Mouse (Mus musculus) MEL (cell line): ENCODE data around the gene Wars2. TPM values are rescaled to one million over a fixed set of nuclear protein-coding genes. Genes with fewer than 3 reads are reported as not detected.

Experiments used
- DNase-seq: peaks from one replicate; pipeline ENCODE4 v3.0.0; 2011; ENCODE audit warnings: low read depth, low spot score
- H3K27ac ChIP-seq: 2 replicates; pipeline ENCODE4 v1.5.1; 2012; ENCODE audit warnings: low read depth, mild to moderate bottlenecking, control low read depth, low read length, moderate library complexity; ENCODE audit not compliant: control insufficient read depth
- H3K27me3 ChIP-seq, 2 experiments: fragments of 150-350 bp in 1 of 2; sonication (generic) in 1 of 2; 2 replicates each; pipeline ENCODE4 v1.6.1; 2012; ENCODE audit warnings: low read length in 2 of 2, mild to moderate bottlenecking in 2 of 2, improper control_type of control experiment in 1 of 2, moderate library complexity in 1 of 2; ENCODE audit not compliant: insufficient read depth in 2 of 2, control insufficient read depth in 1 of 2
- H3K36me3 ChIP-seq, 2 experiments: 2 replicates each; pipeline ENCODE4 v1.6.1; 2012 to 2014; ENCODE audit warnings: low read length in 2 of 2, improper control_type of control experiment in 1 of 2, inconsistent platforms in 1 of 2, mild to moderate bottlenecking in 1 of 2; ENCODE audit not compliant: insufficient read depth in 2 of 2, control insufficient read depth in 1 of 2
- H3K4me1 ChIP-seq, 2 experiments: fragments of 150-350 bp in 1 of 2; sonication (generic) in 1 of 2; 2 replicates each; pipeline ENCODE4 v1.6.1; 2012; ENCODE audit warnings: low read length in 2 of 2, improper control_type of control experiment in 1 of 2, mild to moderate bottlenecking in 1 of 2; ENCODE audit not compliant: insufficient read depth in 2 of 2, control insufficient read depth in 1 of 2
- H3K4me3 ChIP-seq, 2 experiments: fragments of 150-350 bp in 1 of 2; sonication (generic) in 1 of 2; 2 replicates each; pipeline ENCODE4 v1.5.1; 2012; ENCODE audit warnings: low read depth in 2 of 2, low read length in 2 of 2, mild to moderate bottlenecking in 2 of 2, moderate library complexity in 2 of 2, control low read depth in 1 of 2, improper control_type of control experiment in 1 of 2; ENCODE audit not compliant: control insufficient read depth in 1 of 2, insufficient read depth in 1 of 2
- H3K79me2 ChIP-seq: 2 replicates; pipeline ENCODE4 v1.6.1; 2012; ENCODE audit warnings: mild to moderate bottlenecking, low read length, moderate library complexity; ENCODE audit not compliant: control insufficient read depth, poor library complexity, insufficient read depth
- H3K9ac ChIP-seq: 2 replicates; pipeline ENCODE4 v1.6.1; 2012; ENCODE audit warnings: low read depth, mild to moderate bottlenecking, control low read depth, low read length, moderate library complexity; ENCODE audit not compliant: control insufficient read depth, poor library complexity, severe bottlenecking
- H3K9me3 ChIP-seq: fragments of 150-350 bp; sonication (generic); replicated peaks from 2 replicates; pipeline ENCODE4 v1.6.1; 2012; ENCODE audit warnings: mild to moderate bottlenecking, low read length, improper control_type of control experiment, moderate library complexity; ENCODE audit not compliant: insufficient read depth
- BHLHE40 ChIP-seq: IDR thresholded peaks from 2 replicates; pipeline ENCODE4 v1.6.1; 2012; ENCODE audit warnings: low read depth, mild to moderate bottlenecking, inconsistent platforms, low read length, improper control_type of control experiment, borderline replicate concordance
- CHD2 ChIP-seq: IDR thresholded peaks from 2 replicates; pipeline ENCODE4 v1.6.1; 2011; ENCODE audit warnings: low read length, improper control_type of control experiment
- CTCF ChIP-seq, 3 experiments: IDR thresholded peaks in 2 of 3; conservative IDR thresholded peaks in 1 of 3; 2 replicates each; pipeline ENCODE4 v1.5.1; 2011 to 2012; ENCODE audit warnings: low read length in 3 of 3, low read depth in 2 of 3, mild to moderate bottlenecking in 2 of 3, improper control_type of control experiment in 1 of 3, inconsistent platforms in 1 of 3, mixed read lengths in 1 of 3, moderate library complexity in 1 of 3; ENCODE audit not compliant: control insufficient read depth in 1 of 3, insufficient read depth in 1 of 3, poor library complexity in 1 of 3, severe bottlenecking in 1 of 3
- E2F4 ChIP-seq: IDR thresholded peaks from 2 replicates; pipeline ENCODE4 v1.6.1; 2011; ENCODE audit warnings: low read depth, low read length, improper control_type of control experiment, borderline replicate concordance
- ELF1 ChIP-seq: IDR thresholded peaks from 2 replicates; pipeline ENCODE4 v1.6.1; 2014; ENCODE audit warnings: low read depth, mild to moderate bottlenecking, inconsistent platforms, low read length, improper control_type of control experiment, moderate library complexity
- ETS1 ChIP-seq: IDR thresholded peaks from 2 replicates; pipeline ENCODE4 v1.6.1; 2012; ENCODE audit warnings: low read depth, mild to moderate bottlenecking, inconsistent platforms, low read length, improper control_type of control experiment, moderate library complexity
- GABPA ChIP-seq: IDR thresholded peaks from 2 replicates; pipeline ENCODE4 v1.6.1; 2012; ENCODE audit warnings: low read depth, mild to moderate bottlenecking, inconsistent platforms, low read length, improper control_type of control experiment, moderate library complexity
- GATA1 ChIP-seq: IDR thresholded peaks from 2 replicates; pipeline ENCODE4 v1.6.1; 2011; ENCODE audit warnings: low read depth, low read length, improper control_type of control experiment
- HCFC1 ChIP-seq: IDR thresholded peaks from 2 replicates; pipeline ENCODE4 v1.6.1; 2012; ENCODE audit warnings: low read depth, mild to moderate bottlenecking, inconsistent platforms, low read length, improper control_type of control experiment, moderate library complexity
- KAT2A ChIP-seq: conservative IDR thresholded peaks from 2 replicates; pipeline ENCODE4 v1.6.1; 2012; ENCODE audit warnings: low read depth, low read length, improper control_type of control experiment, inconsistent platforms
- MAFK ChIP-seq: IDR thresholded peaks from 2 replicates; pipeline ENCODE4 v1.6.1; 2011; ENCODE audit warnings: low read depth, mild to moderate bottlenecking, low read length, improper control_type of control experiment, borderline replicate concordance
- MAX ChIP-seq: IDR thresholded peaks from 2 replicates; pipeline ENCODE4 v1.6.1; 2011; ENCODE audit warnings: low read length, improper control_type of control experiment
- MXI1 ChIP-seq: IDR thresholded peaks from 2 replicates; pipeline ENCODE4 v1.6.1; 2011; ENCODE audit warnings: mild to moderate bottlenecking, low read depth, low read length, improper control_type of control experiment
- NELFE ChIP-seq: IDR thresholded peaks from 2 replicates; pipeline ENCODE4 v1.6.1; 2011; ENCODE audit warnings: low read depth, low read length, improper control_type of control experiment
- POLR2AphosphoS2 ChIP-seq: IDR thresholded peaks from 2 replicates; pipeline ENCODE4 v1.6.1; 2011; ENCODE audit warnings: low read length, improper control_type of control experiment
- POLR2AphosphoS5 ChIP-seq: IDR thresholded peaks from 2 replicates; pipeline ENCODE4 v1.6.1; 2012; ENCODE audit warnings: low read depth, borderline replicate concordance, mild to moderate bottlenecking, inconsistent platforms, low read length, moderate library complexity, mixed read lengths
- RAD21 ChIP-seq: IDR thresholded peaks from 2 replicates; pipeline ENCODE4 v1.6.1; 2011; ENCODE audit warnings: mild to moderate bottlenecking, low read depth, low read length, improper control_type of control experiment
- RCOR1 ChIP-seq: IDR thresholded peaks from 2 replicates; pipeline ENCODE4 v1.6.1; 2012; ENCODE audit warnings: low read depth, mild to moderate bottlenecking, inconsistent platforms, low read length, improper control_type of control experiment
- SIN3A ChIP-seq: IDR thresholded peaks from 2 replicates; pipeline ENCODE4 v1.6.1; 2012; ENCODE audit warnings: low read length, improper control_type of control experiment, inconsistent platforms
- SMC3 ChIP-seq: IDR thresholded peaks from 2 replicates; pipeline ENCODE4 v1.6.1; 2011; ENCODE audit warnings: low read depth, low read length, improper control_type of control experiment
- TAL1 ChIP-seq: IDR thresholded peaks from 2 replicates; pipeline ENCODE4 v1.6.1; 2012; ENCODE audit warnings: mild to moderate bottlenecking, inconsistent platforms, low read length, moderate library complexity, mixed read lengths
- TBP ChIP-seq: IDR thresholded peaks from 2 replicates; pipeline ENCODE4 v1.8.0; 2011; ENCODE audit warnings: low read depth, low read length, improper control_type of control experiment
- TCF12 ChIP-seq: IDR thresholded peaks from 2 replicates; pipeline ENCODE4 v1.6.1; 2014; ENCODE audit warnings: low read depth, mild to moderate bottlenecking, inconsistent platforms, low read length, improper control_type of control experiment, moderate library complexity
- UBTF ChIP-seq: IDR thresholded peaks from 2 replicates; pipeline ENCODE4 v1.6.1; 2012; ENCODE audit warnings: low read depth, mild to moderate bottlenecking, inconsistent platforms, low read length, improper control_type of control experiment, moderate library complexity, borderline replicate concordance; ENCODE audit not compliant: insufficient read depth
- USF1 ChIP-seq: IDR thresholded peaks from 2 replicates; pipeline ENCODE4 v1.6.1; 2014; ENCODE audit warnings: low read depth, mild to moderate bottlenecking, inconsistent platforms, low read length, improper control_type of control experiment, moderate library complexity
- USF2 ChIP-seq, 2 experiments: IDR thresholded peaks; 2 replicates each; pipeline ENCODE4 v1.6.1; 2011 to 2012; ENCODE audit warnings: improper control_type of control experiment in 2 of 2, low read length in 2 of 2, borderline replicate concordance in 1 of 2, inconsistent platforms in 1 of 2, low read depth in 1 of 2, mild to moderate bottlenecking in 1 of 2; ENCODE audit not compliant: insufficient read depth in 1 of 2
- ZC3H11A ChIP-seq: IDR thresholded peaks from 2 replicates; pipeline ENCODE4 v1.6.1; 2012; ENCODE audit warnings: low read depth, mild to moderate bottlenecking, inconsistent platforms, low read length, improper control_type of control experiment
- ZKSCAN1 ChIP-seq: IDR thresholded peaks from 2 replicates; pipeline ENCODE4 v1.6.1; 2012; ENCODE audit warnings: low read depth, mild to moderate bottlenecking, inconsistent platforms, low read length, improper control_type of control experiment, moderate library complexity
- ZMIZ1 ChIP-seq: IDR thresholded peaks from 2 replicates; pipeline ENCODE4 v1.6.1; 2012; ENCODE audit warnings: low read depth, mild to moderate bottlenecking, inconsistent platforms, low read length, improper control_type of control experiment, moderate library complexity
- ZNF384 ChIP-seq: IDR thresholded peaks from 2 replicates; pipeline ENCODE4 v1.6.1; 2012; ENCODE audit warnings: low read depth, mild to moderate bottlenecking, inconsistent platforms, low read length, improper control_type of control experiment
- polyA plus RNA-seq, 2 experiments: library from polyadenylated mRNA; stranded (reverse) in 1 of 2; unstranded in 1 of 2; fragments of >175 nt in 1 of 2; fragments of >200 nt in 1 of 2; gene quantifications; 2 replicates each; pipeline versions ENCODE4 v1.2.1 to v1.2.4; 2012; ENCODE audit warnings: low replicate concordance in 2 of 2, low read depth in 1 of 2; ENCODE audit not compliant: insufficient read length in 2 of 2, insufficient read depth in 1 of 2, missing spikeins in 1 of 2
- total RNA-seq: library from RNA; depleted of rRNA; stranded (reverse); fragments of 300-350 nt; gene quantifications from 2 replicates; pipeline ENCODE4 v1.2.3, GENCODE M21; 2012

Wars2 gene
- total and polyA plus RNA-seq, 3 experiments, result 8.8 to 11.4 TPM; not detected in 1

GRCm38 (mm10) chr3:99254559-99255151 lies 113.8 kb downstream of the Wars2 start (continued):
- 0 out of 2 replicates have a peak, but pooled peaks have one; percentile 46 for TF ChIP-seq ETS1
- peak; percentile 86 for TF ChIP-seq SIN3A
- no peak for TF ChIP-seq CHD2
- TF ChIP-seq TBP, result peak; percentile 10; the same call in 1 of the 2 replicates
- TF ChIP-seq BHLHE40, result no peak
- no peak for TF ChIP-seq TAL1
- TF ChIP-seq NELFE, result no peak; the same call in 1 of the 2 replicates
- no peak for TF ChIP-seq GABPA

- H3K4me3 ChIP-seq, result peak overlapping the region; percentile 87 to 99
- no peak for DNase-seq
Observed at GRCm38 (mm10) chr3:99255411-99256365, 114.8 kb downstream of the Wars2 start.

GRCm38 (mm10) chr3:99256366-99256750 lies 115.5 kb downstream of the Wars2 start:
- no peak overlapping the region for H3K9ac ChIP-seq
- H3K9me3 ChIP-seq, result no peaks in the 10 kb centered on the region
- H3K27me3 ChIP-seq, result no peaks in the 10 kb centered on the region
- peaks cover 0 to 3% of the 10 kb centered on the region in 2 experiments; a peak in 1 of 4 replicates for H3K36me3 ChIP-seq
- H3K4me3 ChIP-seq, result no peak overlapping the region
- TF ChIP-seq TAL1, result no peak
- TF ChIP-seq ZMIZ1, result no peak
- TF ChIP-seq ZC3H11A, result no peak
- no peak for TF ChIP-seq GATA1
- no peak for TF ChIP-seq POLR2AphosphoS2
- no peak for TF ChIP-seq USF1
- TF ChIP-seq SIN3A, result no peak
- TF ChIP-seq RCOR1, result no peak
- no peak for TF ChIP-seq MAX
- TF ChIP-seq MAFK, result no peak
- TF ChIP-seq CTCF (IDR thresholded peaks at IDR 0.05 in 2 of 3, conservative IDR thresholded peaks at IDR 0.05 in 1 of 3; ENCODE audit: control insufficient read depth in 1 of 3, insufficient read depth in 1 of 3, low read depth in 2 of 3, low read length in 3 of 3, poor library complexity in 1 of 3, severe bottlenecking in 1 of 3), result no peak
- TF ChIP-seq RAD21, result no peak
- TF ChIP-seq SMC3, result no peak
- no peak for TF ChIP-seq MXI1
- TF ChIP-seq ETS1, result no peak
- TF ChIP-seq TBP, result no peak
- TF ChIP-seq TCF12, result no peak
- H3K27ac ChIP-seq, result no peak overlapping the region
- peaks cover 0 to 7% of the 10 kb centered on the region in 2 experiments; a peak in 1 of 4 replicates for H3K4me1 ChIP-seq
- DNase-seq, result no peak
- peaks cover 30% of the 10 kb centered on the region for H3K79me2 ChIP-seq

More at GRCm38 (mm10) chr3:99255411-99256365, 114.8 kb downstream of the Wars2 start:
- Histone ChIP-seq H3K27me3 (no peaks in the 10 kb centered on the region), H3K27ac (no peak overlapping the region), H3K4me1 (peaks cover 0 to 7% of the 10 kb centered on the region in 2 experiments; a peak in 1 of 4 replicates), H3K79me2 (peaks cover 30% of the 10 kb centered on the region), H3K9me3 (no peaks in the 10 kb centered on the region), H3K36me3 (peaks cover 0 to 3% of the 10 kb centered on the region in 2 experiments; a peak in 1 of 4 replicates), H3K9ac (peak overlapping the region; percentile 99)
- TF ChIP-seq KAT2A (no peak), UBTF (no peak), ELF1 (no peak), HCFC1 (no peak), POLR2AphosphoS5 (no peak), E2F4 (no peak), ZNF384 (no peak), MXI1 (no peak), TBP (no peak), USF2 (IDR thresholded peaks at IDR 0.05; ENCODE audit: borderline replicate concordance in 1 of 2, insufficient read depth in 1 of 2, low read depth in 1 of 2, low read length in 2 of 2) (no peak), ZKSCAN1 (no peak), BHLHE40 (no peak), MAX (no peak), MAFK (no peak), ETS1 (no peak), ZC3H11A (no peak), TCF12 (no peak), GATA1 (no peak)
